In the genomic region with DNA sequence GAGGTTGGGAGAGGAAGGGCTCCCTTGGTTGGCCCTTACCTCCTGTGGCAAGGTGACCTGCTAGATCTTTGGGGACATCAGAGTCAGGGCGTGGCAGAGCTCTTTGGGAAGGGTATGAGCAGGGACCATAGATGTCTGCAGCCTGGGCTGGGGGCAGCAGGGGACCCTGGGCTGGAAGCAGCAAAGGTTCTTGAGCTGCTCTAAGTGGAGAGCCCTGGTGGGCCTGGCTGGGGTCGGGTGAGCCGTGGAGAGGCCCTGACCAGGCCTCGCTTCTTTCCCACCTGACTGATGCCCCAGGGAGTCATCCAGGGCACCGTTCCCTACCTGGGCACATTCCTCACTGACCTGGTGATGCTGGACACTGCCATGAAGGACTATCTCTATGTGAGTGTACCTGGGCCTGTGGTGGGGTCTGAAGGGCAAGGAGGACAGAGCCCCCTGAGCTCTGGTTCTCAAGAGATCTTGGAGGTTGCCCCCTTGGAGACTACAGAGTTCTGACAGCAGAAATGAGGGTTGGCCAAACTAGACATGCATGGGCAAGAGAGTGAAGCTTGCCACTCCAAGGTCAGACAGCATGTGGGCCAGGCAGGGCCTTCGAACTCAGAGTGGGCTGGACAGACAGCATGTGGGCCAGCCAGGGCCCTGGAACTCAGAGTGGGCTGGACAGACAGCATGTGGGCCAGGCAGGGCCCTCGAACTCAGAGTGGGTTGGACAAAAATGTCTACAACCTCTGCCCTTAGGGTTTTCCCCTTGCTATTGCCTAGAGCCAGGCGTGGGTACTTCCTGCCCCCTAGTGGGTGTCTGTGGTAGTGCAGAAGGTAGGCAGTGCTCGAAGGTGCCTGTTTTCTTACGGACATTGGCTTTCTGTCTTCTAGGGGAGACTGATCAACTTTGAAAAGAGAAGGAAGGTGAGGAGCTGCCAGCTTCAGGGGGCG, we compare ENCODE assay signal across 8 mouse cellular contexts. TPM values are rescaled to one million over a fixed set of nuclear protein-coding genes. Genes with fewer than 3 reads are reported as not detected.
DNase-seq lines count a peak whose midpoint lies in the region; ATAC-seq and TF ChIP-seq lines count a peak whose summit lies in the region.
"Had no signal": no experiment of that assay in that cellular context is flagged by ENCODE, and none has a peak within 500 bp of the region (broad histone marks: within the 10 kb centered on the region; RNA-seq: fewer than 3 reads in every experiment).

No protein-coding gene starts in this region.

- no peak for TF ChIP-seq POLR2A in small intestine, adult 2 months (IDR thresholded peaks at IDR 0.05; ENCODE audit: low read depth, low read length)

- 53% methylated on average over 11 of the region's 11 CpGs for WGBS in hindbrain, embryonic 15.5 days
- 49% methylated on average over 11 of the region's 11 CpGs for WGBS in midbrain, embryonic 13.5 days
- 50% methylated on average over 11 of the region's 11 CpGs for WGBS in small intestine, adult 2 months

- peak; percentile 92; the same call in 1 of the 2 replicates for TF ChIP-seq CTCF in small intestine, adult 2 months (IDR thresholded peaks at IDR 0.05; ENCODE audit: extremely low read depth, insufficient read length, insufficient replicate concordance, low read depth, low read length)

- H3K9me3 ChIP-seq in hindbrain, embryonic 15.5 days = no peaks in the 10 kb centered on the region
- H3K9me3 ChIP-seq in midbrain, embryonic 13.5 days = no peaks in the 10 kb centered on the region
- H3K9me3 ChIP-seq: megakaryocyte, embryonic 14.5 days had no signal

- H3K4me3 ChIP-seq in hindbrain, embryonic 15.5 days = no peak overlapping the region
- no peak overlapping the region for H3K4me3 ChIP-seq in midbrain, embryonic 13.5 days (replicated peaks)
- H3K4me3 ChIP-seq in small intestine, adult 2 months (ENCODE audit: low read depth, low read length) = no peak overlapping the region
- H3K4me3 ChIP-seq: megakaryocyte, embryonic 14.5 days had no signal

- ATAC-seq in hindbrain, embryonic 15.5 days (ENCODE audit: low FRiP score, low read depth) = 0 out of 2 replicates have a peak, but pooled peaks have one; percentile 28
- peak; percentile 47; the same call in 1 of the 2 replicates for ATAC-seq in midbrain, embryonic 13.5 days

- H3K4me2 ChIP-seq in hindbrain, embryonic 15.5 days = no peak overlapping the region
- H3K4me2 ChIP-seq in midbrain, embryonic 13.5 days (replicated peaks) = no peak overlapping the region

- no peak overlapping the region for H3K27ac ChIP-seq in hindbrain, embryonic 15.5 days (replicated peaks)
- H3K27ac ChIP-seq in midbrain, embryonic 13.5 days = no peak overlapping the region
- H3K27ac ChIP-seq in small intestine, adult 2 months (ENCODE audit: insufficient read depth, low read depth, low read length) = no peak overlapping the region

- no peaks in the 10 kb centered on the region for H3K27me3 ChIP-seq in hindbrain, embryonic 15.5 days
- no peaks in the 10 kb centered on the region for H3K27me3 ChIP-seq in midbrain, embryonic 13.5 days
- no peaks in the 10 kb centered on the region for H3K27me3 ChIP-seq in small intestine, adult 2 months (ENCODE audit: control insufficient read depth, insufficient read depth, low read length)

- DNase-seq in T-cell, adult 2 months (ENCODE audit: low spot score) = peak; percentile 85
- DNase-seq in cerebellum, adult 9-11 months = peak; percentile 81
- DNase-seq in frontal cortex, adult 2 months (ENCODE audit: extremely low spot score in 1 of 2, low spot score in 1 of 2) = peak; percentile 54 to 92
- peak; percentile 76 to 79 for DNase-seq in left cerebral cortex, postnatal 25 days (ENCODE audit: low spot score in 2 of 2)

- intact Hi-C loops in left cerebral cortex, postnatal 25 days (cut with DNase I) = loop anchor here (1.0 kb wide), 1 partner anchor 33 kb away; no protein-coding TSS in a partner anchor

- peaks cover 92% of the 10 kb centered on the region for H3K36me3 ChIP-seq in hindbrain, embryonic 15.5 days
- H3K36me3 ChIP-seq in midbrain, embryonic 13.5 days = peaks cover 98% of the 10 kb centered on the region
- peaks cover 74% of the 10 kb centered on the region for H3K36me3 ChIP-seq in small intestine, adult 2 months (ENCODE audit: control insufficient read depth, insufficient read depth, low read length)

- H3K9ac ChIP-seq in hindbrain, embryonic 15.5 days = no peak overlapping the region
- 0 out of 2 replicates have a peak overlapping the region, but pooled peaks have one; percentile 16 for H3K9ac ChIP-seq in midbrain, embryonic 13.5 days (replicated peaks)

- H3K4me1 ChIP-seq in hindbrain, embryonic 15.5 days (replicated peaks) = 0 out of 2 replicates have a peak, but pooled peaks cover 5% of the 10 kb centered on the region
- H3K4me1 ChIP-seq in midbrain, embryonic 13.5 days (replicated peaks) = no peaks in the 10 kb centered on the region
- peaks cover 5% of the 10 kb centered on the region for H3K4me1 ChIP-seq in small intestine, adult 2 months (ENCODE audit: control insufficient read depth, insufficient read depth, insufficient read length, low read length)

RNA-seq across cellular contexts. Expression of gene Cel, which starts 15.7 kb away (rescaled TPM):
- 0.10 TPM in 1 of 2 replicates, not detected in the other for polyA plus RNA-seq in frontal cortex, adult 2 months (2012; rRNA removed)
- 0.14 and 0.22 TPM in 2 replicates for polyA plus RNA-seq in hindbrain, embryonic 15.5 days (2015; fragmentation: Nextera tagmentation; extraction: Ambion mirVana)
- not detected for total RNA-seq in left cerebral cortex, postnatal 25 days (2021)
- polyA plus RNA-seq in midbrain, embryonic 13.5 days (2015; fragmentation: Nextera tagmentation; extraction: Ambion mirVana) = 0.07 and 0.13 TPM in 2 replicates
- polyA plus RNA-seq in small intestine, adult 2 months (2012; rRNA removed) = 8.8 and 5,109 TPM in 2 replicates

RNA-seq across cellular contexts. Expression of gene Ralgds, which starts 34.6 kb away (rescaled TPM):
- 90.9 and 92.7 TPM in 2 replicates for polyA plus RNA-seq in frontal cortex, adult 2 months (2012; rRNA removed)
- polyA plus RNA-seq in hindbrain, embryonic 15.5 days (2015; fragmentation: Nextera tagmentation; extraction: Ambion mirVana) = 90.6 and 93.2 TPM in 2 replicates
- total RNA-seq in left cerebral cortex, postnatal 25 days (2021) = 10 to 100 TPM; 86.4 to 92.7 TPM
- 70.8 and 82.0 TPM in 2 replicates for polyA plus RNA-seq in midbrain, embryonic 13.5 days (2015; fragmentation: Nextera tagmentation; extraction: Ambion mirVana)
- polyA plus RNA-seq in small intestine, adult 2 months (2012; rRNA removed) = 51.2 and 110 TPM in 2 replicates

RNA-seq across cellular contexts. Expression of gene Gtf3c5, which starts 36.0 kb away (rescaled TPM):
- polyA plus RNA-seq in frontal cortex, adult 2 months (2012; rRNA removed) = 21.8 and 23.8 TPM in 2 replicates
- 41.6 and 42.8 TPM in 2 replicates for polyA plus RNA-seq in hindbrain, embryonic 15.5 days (2015; fragmentation: Nextera tagmentation; extraction: Ambion mirVana)
- total RNA-seq in left cerebral cortex, postnatal 25 days (2021) = 10 to 100 TPM; 16.5 to 17.8 TPM
- polyA plus RNA-seq in midbrain, embryonic 13.5 days (2015; fragmentation: Nextera tagmentation; extraction: Ambion mirVana) = 51.0 and 51.6 TPM in 2 replicates
- polyA plus RNA-seq in small intestine, adult 2 months (2012; rRNA removed) = 7.7 and 13.7 TPM in 2 replicates

RNA-seq across cellular contexts. Expression of gene Gm10134, which starts 41.6 kb away (rescaled TPM):
- 0.54 TPM in 1 of 2 replicates, not detected in the other for polyA plus RNA-seq in frontal cortex, adult 2 months (2012; rRNA removed)
- 2.6 and 2.7 TPM in 2 replicates for polyA plus RNA-seq in hindbrain, embryonic 15.5 days (2015; fragmentation: Nextera tagmentation; extraction: Ambion mirVana)
- 1 to 10 TPM; 1.1 to 1.2 TPM for total RNA-seq in left cerebral cortex, postnatal 25 days (2021)
- 1.0 and 1.5 TPM in 2 replicates for polyA plus RNA-seq in midbrain, embryonic 13.5 days (2015; fragmentation: Nextera tagmentation; extraction: Ambion mirVana)
- polyA plus RNA-seq in small intestine, adult 2 months (2012; rRNA removed) = 0.57 TPM in 1 of 2 replicates, not detected in the other

RNA-seq across cellular contexts. Expression of gene Gbgt1, which starts 50.8 kb away (rescaled TPM):
- polyA plus RNA-seq in frontal cortex, adult 2 months (2012; rRNA removed) = 1.3 and 1.4 TPM in 2 replicates
- 1.1 and 2.2 TPM in 2 replicates for polyA plus RNA-seq in hindbrain, embryonic 15.5 days (2015; fragmentation: Nextera tagmentation; extraction: Ambion mirVana)
- 1 to 10 TPM; 2.5 to 2.7 TPM for total RNA-seq in left cerebral cortex, postnatal 25 days (2021)
- polyA plus RNA-seq in midbrain, embryonic 13.5 days (2015; fragmentation: Nextera tagmentation; extraction: Ambion mirVana) = 0.54 and 1.4 TPM in 2 replicates
- 4.7 and 4.8 TPM in 2 replicates for polyA plus RNA-seq in small intestine, adult 2 months (2012; rRNA removed)
